Mouse (Mus musculus): Measurements from ENCODE around the gene Pold2. TPM values are rescaled to one million over a fixed set of nuclear protein-coding genes. Genes with fewer than 3 reads are reported as not detected.

Gene Pold2
- polyA plus RNA-seq, 1 experiment from 2014 or later = 104 TPM

DNA sequence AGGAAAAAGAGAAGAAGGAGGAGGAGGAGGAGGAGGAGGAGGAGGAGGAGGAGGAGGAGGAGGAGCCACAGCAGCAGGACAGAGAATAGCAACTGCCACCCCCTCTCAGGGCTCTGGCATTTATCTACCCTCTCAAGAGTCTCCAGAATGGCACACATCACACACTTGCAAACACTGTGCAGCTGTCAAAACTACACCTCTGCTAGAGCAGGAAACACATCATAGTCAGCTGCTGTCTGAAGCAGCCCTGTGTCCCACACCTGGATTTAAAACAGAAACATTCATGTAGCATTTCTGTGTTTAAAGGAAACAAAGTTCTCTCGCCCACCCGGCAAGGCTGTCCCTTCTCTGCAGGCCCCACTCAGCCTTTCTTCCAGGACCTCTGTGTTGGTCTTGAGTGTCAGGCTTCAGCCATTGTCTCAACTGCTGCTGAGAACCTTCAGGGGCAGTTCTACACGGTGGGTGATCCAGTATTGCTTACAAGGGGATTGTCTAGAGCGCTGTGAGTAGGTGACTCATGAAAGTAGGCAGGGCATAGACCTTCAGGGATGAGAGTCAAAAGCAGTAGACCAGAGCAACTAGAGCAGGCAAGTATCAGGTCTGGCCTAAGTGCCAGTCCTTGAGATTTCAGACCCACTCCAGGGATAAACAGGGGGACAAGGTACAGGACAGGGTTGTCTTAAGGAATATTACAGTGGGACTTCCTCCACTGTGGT, 26.9 kb downstream of the Pold2 start:
- Histone ChIP-seq H3K36me3 (replicated peaks) (no peaks in the 10 kb centered on the region), H3K27ac (no peak overlapping the region), H3K9ac (no peak overlapping the region), H3K9me3 (no peaks in the 10 kb centered on the region), H3K27me3 (0 out of 2 replicates have a peak, but pooled peaks cover 4% of the 10 kb centered on the region), H3K4me2 (no peak overlapping the region), H3K4me1 (peaks cover 2% of the 10 kb centered on the region; the same call in 1 of the 2 replicates), H3K4me3 (replicated peaks) (no peak overlapping the region)
- ATAC-seq (ENCODE audit: low FRiP score) = no peak
- WGBS = 51% methylated on average over 4 of the region's 4 CpGs

DNA sequence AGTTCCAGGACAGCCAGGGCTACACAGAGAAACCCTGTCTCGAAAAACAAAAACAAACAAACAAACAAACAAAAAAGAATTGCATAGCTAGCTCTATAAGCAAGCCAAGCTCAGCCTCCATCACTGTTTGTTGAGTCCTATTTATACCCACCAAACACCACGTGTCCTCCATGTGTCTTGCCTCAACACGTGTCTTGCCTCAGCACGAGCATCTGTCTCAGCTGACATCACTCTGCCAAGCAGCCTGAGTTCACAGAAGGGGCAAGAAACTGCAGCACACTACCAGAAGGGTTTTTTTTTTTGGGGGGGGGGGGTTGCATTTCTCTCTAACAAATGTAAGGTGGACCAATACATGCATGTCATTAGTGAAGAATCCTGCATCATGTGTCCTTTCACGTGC, 27.6 kb downstream of the Pold2 start:
- Histone ChIP-seq H3K36me3 (replicated peaks) (no peaks in the 10 kb centered on the region), H3K9ac (no peak overlapping the region), H3K27me3 (no peaks in the 10 kb centered on the region), H3K4me2 (no peak overlapping the region), H3K27ac (no peak overlapping the region), H3K9me3 (no peaks in the 10 kb centered on the region), H3K4me1 (peaks cover 2% of the 10 kb centered on the region; the same call in 1 of the 2 replicates), H3K4me3 (replicated peaks) (no peak overlapping the region)
- 75% methylated on average over 5 of the region's 5 CpGs for WGBS
- ATAC-seq (ENCODE audit: low FRiP score) = no peak

GRCm38 (mm10) chr11:5849316-5849715, 28.8 kb downstream of the Pold2 start:
- Histone ChIP-seq H3K4me3 (replicated peaks) (no peak overlapping the region), H3K36me3 (replicated peaks) (no peaks in the 10 kb centered on the region), H3K9me3 (no peaks in the 10 kb centered on the region), H3K27ac (no peak overlapping the region), H3K4me2 (no peak overlapping the region), H3K9ac (no peak overlapping the region), H3K27me3 (no peaks in the 10 kb centered on the region), H3K4me1 (peaks cover 2% of the 10 kb centered on the region; the same call in 1 of the 2 replicates)
- 63% methylated on average over 2 of the region's 2 CpGs for whole genome bisulfite sequencing
- no peak for ATAC-seq (ENCODE audit: low FRiP score)

DNA sequence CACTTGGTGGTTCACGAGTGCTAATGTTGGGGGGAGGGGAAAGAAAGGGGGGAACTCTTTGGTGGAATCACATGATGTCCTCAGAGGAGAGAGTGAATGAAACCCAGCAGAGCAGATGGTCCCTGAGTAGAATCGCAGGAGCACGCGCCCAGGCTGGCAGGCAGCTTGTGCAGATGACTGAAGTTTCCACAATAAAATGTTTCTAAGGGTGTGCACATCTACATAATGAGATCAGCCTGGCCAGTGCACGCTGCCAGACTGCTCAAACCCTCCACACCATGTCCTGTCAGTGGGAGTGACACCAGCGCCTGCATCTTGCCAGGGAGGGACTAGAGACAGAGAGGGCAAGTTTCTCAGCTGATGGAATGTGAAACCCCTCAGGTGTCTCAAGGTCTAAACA, 29.4 kb downstream of the Pold2 start:
- Histone ChIP-seq H3K4me1 (peaks cover 2% of the 10 kb centered on the region; the same call in 1 of the 2 replicates), H3K27ac (no peak overlapping the region), H3K4me2 (no peak overlapping the region), H3K9ac (no peak overlapping the region), H3K27me3 (no peaks in the 10 kb centered on the region), H3K4me3 (replicated peaks) (no peak overlapping the region), H3K36me3 (replicated peaks) (no peaks in the 10 kb centered on the region), H3K9me3 (no peaks in the 10 kb centered on the region)
- 52% methylated on average over 6 of the region's 6 CpGs for WGBS
- ATAC-seq (ENCODE audit: low FRiP score) = peak; percentile 53

DNA sequence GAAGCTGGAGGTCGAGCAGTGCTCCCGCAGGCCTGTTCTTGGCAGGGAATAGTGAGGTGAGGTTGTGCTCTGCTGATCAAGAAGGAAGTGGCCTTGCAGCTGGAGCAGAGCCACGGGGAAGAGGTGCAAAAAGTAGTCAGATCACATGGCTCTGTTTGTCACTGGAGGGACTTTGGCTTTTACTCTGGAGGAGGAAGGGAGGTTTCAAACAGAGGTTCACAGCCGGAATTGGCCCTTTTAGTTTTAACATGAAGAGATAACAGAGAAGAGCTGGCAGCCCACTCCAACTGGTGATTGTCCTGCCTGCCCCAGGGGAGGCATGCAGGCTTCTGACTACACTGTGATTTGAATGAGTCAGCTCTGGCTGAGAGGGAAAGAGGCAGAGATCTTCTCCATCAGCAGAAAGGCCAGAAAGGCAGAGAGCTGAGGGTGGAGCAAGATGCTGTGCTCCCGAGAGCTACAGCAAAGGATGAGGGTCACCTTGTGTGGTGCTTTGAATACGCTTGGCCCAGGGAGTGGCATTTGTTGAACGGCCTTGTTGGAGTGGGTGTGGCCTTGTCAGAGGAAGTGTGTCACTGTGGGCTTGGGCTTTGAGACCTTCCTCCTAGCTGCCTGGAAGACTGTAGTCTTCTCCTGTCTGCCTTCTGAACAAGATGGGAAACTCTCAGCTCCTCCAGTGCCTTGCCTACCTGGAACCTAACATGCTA, 31.3 kb downstream of the Pold2 start:
- H3K27ac ChIP-seq = no peak overlapping the region
- no peaks in the 10 kb centered on the region for H3K27me3 ChIP-seq
- no peak overlapping the region for H3K4me2 ChIP-seq
- H3K9me3 ChIP-seq = no peaks in the 10 kb centered on the region
- no peaks in the 10 kb centered on the region for H3K36me3 ChIP-seq (replicated peaks)
- H3K4me3 ChIP-seq (replicated peaks) = no peak overlapping the region
- no peak for ATAC-seq (ENCODE audit: low FRiP score)
- H3K9ac ChIP-seq = no peak overlapping the region
- peaks cover 2% of the 10 kb centered on the region; the same call in 1 of the 2 replicates for H3K4me1 ChIP-seq
- 81% methylated on average over 7 of the region's 7 CpGs for WGBS

GRCm38 (mm10) chr11:5843131-5843530, 35.0 kb downstream of the Pold2 start:
- no peaks in the 10 kb centered on the region for H3K4me1 ChIP-seq
- no peak overlapping the region for H3K4me2 ChIP-seq
- 88% methylated on average over 3 of the region's 3 CpGs for WGBS
- no peak overlapping the region for H3K4me3 ChIP-seq (replicated peaks)
- ATAC-seq (ENCODE audit: low FRiP score) = no peak
- no peaks in the 10 kb centered on the region for H3K27me3 ChIP-seq
- H3K9ac ChIP-seq = no peak overlapping the region
- no peak overlapping the region for H3K27ac ChIP-seq
- no peaks in the 10 kb centered on the region for H3K9me3 ChIP-seq
- H3K36me3 ChIP-seq (replicated peaks) = no peaks in the 10 kb centered on the region

- H3K4me2 ChIP-seq = no peak overlapping the region
- peaks cover 8% of the 10 kb centered on the region for H3K4me1 ChIP-seq
- H3K9me3 ChIP-seq = no peaks in the 10 kb centered on the region
- H3K9ac ChIP-seq = no peak overlapping the region
- 97% methylated on average over 2 of the region's 2 CpGs for whole genome bisulfite sequencing
- H3K4me3 ChIP-seq (replicated peaks) = no peak overlapping the region
- H3K27ac ChIP-seq = no peak overlapping the region
- no peaks in the 10 kb centered on the region for H3K27me3 ChIP-seq
- no peak for ATAC-seq (ENCODE audit: low FRiP score)
- no peaks in the 10 kb centered on the region for H3K36me3 ChIP-seq (replicated peaks)
Observed at GRCm38 (mm10) chr11:5841751-5842150, 36.3 kb downstream of the Pold2 start.

GRCm38 (mm10) chr11:5840346-5840745, 37.7 kb downstream of the Pold2 start:
- Histone ChIP-seq H3K27ac (no peak overlapping the region), H3K9ac (no peak overlapping the region), H3K4me1 (peaks cover 15% of the 10 kb centered on the region), H3K36me3 (replicated peaks) (0 out of 2 replicates have a peak, but pooled peaks cover 3% of the 10 kb centered on the region), H3K4me2 (no peak overlapping the region), H3K4me3 (replicated peaks) (no peak overlapping the region), H3K9me3 (no peaks in the 10 kb centered on the region), H3K27me3 (peaks cover 3% of the 10 kb centered on the region; the same call in 1 of the 2 replicates)
- WGBS = 78% methylated on average over 7 of the region's 7 CpGs
- ATAC-seq (ENCODE audit: low FRiP score) = no peak

- H3K27me3 ChIP-seq = peaks cover 3% of the 10 kb centered on the region; the same call in 1 of the 2 replicates
- peak within 1 kb of the TSS; percentile 83 for H3K9ac ChIP-seq
- peak within 1 kb of the TSS; percentile 77 for H3K4me3 ChIP-seq (replicated peaks)
- H3K9me3 ChIP-seq = no peaks in the 10 kb centered on the region
- peak within 1 kb of the TSS; percentile 81 for H3K27ac ChIP-seq
- WGBS = under 1% methylated on average over 63 of the region's 63 CpGs
- H3K4me2 ChIP-seq = peak within 1 kb of the TSS; percentile 92
- peak; percentile 96 for ATAC-seq (ENCODE audit: low FRiP score)
- peaks cover 15% of the 10 kb centered on the region for H3K4me1 ChIP-seq
- H3K36me3 ChIP-seq (replicated peaks) = peaks cover 9% of the 10 kb centered on the region; the same call in 1 of the 2 replicates
Observed at GRCm38 (mm10) chr11:5837251-5838246, 40.5 kb downstream of the Pold2 start, which contains the start of gene Polm. Gene Polm, minus strand, starts transcription at chr11:5838016.

DNA sequence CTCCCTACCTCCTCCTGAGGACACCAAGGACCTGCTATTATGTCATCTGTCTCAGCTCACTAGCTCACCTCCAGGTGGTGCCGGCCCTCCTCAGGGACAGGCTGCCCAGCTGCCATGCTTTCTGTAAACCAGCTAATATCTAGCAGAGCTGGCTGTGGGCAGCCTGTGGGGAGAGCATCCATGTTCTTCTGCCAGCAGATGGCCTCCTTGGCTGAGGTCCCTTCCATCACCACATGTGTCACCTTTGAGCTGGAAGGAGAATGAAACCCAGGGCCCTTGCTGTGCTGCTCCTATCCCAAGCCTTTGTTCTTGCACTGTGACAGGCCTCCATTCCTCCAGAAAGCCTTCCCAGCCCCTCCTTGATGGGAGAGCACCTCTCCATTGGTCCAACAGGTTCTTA, 42.0 kb downstream of the Pold2 start:
- no peak for ATAC-seq (ENCODE audit: low FRiP score)
- peaks cover 15% of the 10 kb centered on the region for H3K4me1 ChIP-seq
- 50% methylated on average over 1 of the region's 1 CpGs for WGBS
- H3K9ac ChIP-seq = no peak overlapping the region
- no peaks in the 10 kb centered on the region for H3K9me3 ChIP-seq
- H3K27me3 ChIP-seq = peaks cover 3% of the 10 kb centered on the region; the same call in 1 of the 2 replicates
- no peak overlapping the region for H3K4me2 ChIP-seq
- H3K27ac ChIP-seq = no peak overlapping the region
- H3K36me3 ChIP-seq (replicated peaks) = peaks cover 14% of the 10 kb centered on the region
- no peak overlapping the region for H3K4me3 ChIP-seq (replicated peaks)

DNA sequence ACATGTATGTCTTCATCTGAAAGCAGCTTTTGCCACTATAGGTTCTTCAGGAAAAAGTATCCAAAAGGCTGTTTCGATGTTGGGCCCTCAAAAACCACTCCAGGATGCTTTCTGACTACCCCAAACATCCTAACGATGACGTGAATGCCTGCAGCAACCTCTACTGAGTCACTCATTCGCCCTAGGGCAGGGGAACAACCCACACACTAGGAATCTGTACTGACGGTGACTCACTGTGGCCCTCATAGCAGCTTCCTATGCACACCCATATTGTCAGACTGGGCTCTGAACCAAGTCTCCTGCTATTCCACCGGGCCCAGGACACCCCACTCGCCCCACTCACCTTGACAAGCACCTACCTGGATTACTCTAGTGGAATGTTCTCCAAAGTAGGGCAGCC, 43.0 kb downstream of the Pold2 start:
- no peak overlapping the region for H3K27ac ChIP-seq
- no peak overlapping the region for H3K4me2 ChIP-seq
- no peak overlapping the region for H3K9ac ChIP-seq
- H3K27me3 ChIP-seq = peaks cover 3% of the 10 kb centered on the region; the same call in 1 of the 2 replicates
- 89% methylated on average over 7 of the region's 7 CpGs for WGBS
- H3K4me1 ChIP-seq = peaks cover 15% of the 10 kb centered on the region
- H3K4me3 ChIP-seq (replicated peaks) = no peak overlapping the region
- H3K36me3 ChIP-seq (replicated peaks) = peaks cover 22% of the 10 kb centered on the region
- no peak for ATAC-seq (ENCODE audit: low FRiP score)
- no peaks in the 10 kb centered on the region for H3K9me3 ChIP-seq

GRCm38 (mm10) chr11:5834506-5834905, 43.6 kb downstream of the Pold2 start:
- Histone ChIP-seq H3K36me3 (replicated peaks) (peaks cover 27% of the 10 kb centered on the region), H3K27me3 (peaks cover 3% of the 10 kb centered on the region; the same call in 1 of the 2 replicates), H3K4me1 (peaks cover 15% of the 10 kb centered on the region), H3K4me2 (no peak overlapping the region), H3K9ac (no peak overlapping the region), H3K4me3 (replicated peaks) (no peak overlapping the region), H3K9me3 (no peaks in the 10 kb centered on the region), H3K27ac (no peak overlapping the region)
- ATAC-seq (ENCODE audit: low FRiP score) = no peak
- 87% methylated on average over 9 of the region's 9 CpGs for WGBS
